Mouse (Mus musculus): ENCODE measurements at regions not wholly inside any gene's neighbourhood (a gene's known extent, or its start where the extent isn't known, plus 50 kb on each side); places are given as distances from the start of the nearest gene placed in this dataset.
"Not testable (repeated sequence)": the region's sequence is repeated elsewhere in the genome, so short reads cannot be mapped to it uniquely, and the experiment has no call there.

DNA sequence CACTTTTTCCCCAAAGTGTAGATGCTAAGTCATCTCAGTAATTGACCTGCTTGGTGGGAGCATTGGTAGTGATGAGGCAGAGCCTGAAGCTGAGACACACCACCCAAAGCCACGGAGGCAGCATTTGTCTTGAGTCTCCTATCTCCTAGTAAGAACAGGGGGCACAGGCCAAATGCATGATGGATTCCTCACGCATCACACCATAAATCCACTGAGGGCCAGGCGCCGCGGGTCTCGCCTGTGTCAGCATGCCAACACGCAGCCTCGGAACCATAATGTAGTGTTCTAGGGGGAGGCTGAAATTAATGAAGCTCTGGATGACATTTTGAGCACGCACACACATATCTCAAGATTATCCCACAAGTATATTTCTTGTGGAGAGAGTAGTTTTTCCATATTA lies 521.5 kb downstream of the Bnc2 start:
- Histone ChIP-seq H3K4me1 (ENCODE audit: control insufficient read depth, insufficient read depth, low read length) (peaks cover 20% of the 10 kb centered on the region), H3K27me3 (ENCODE audit: control insufficient read depth, insufficient read depth, low read length) (no peaks in the 10 kb centered on the region), H3K27ac (ENCODE audit: low read length) (no peak overlapping the region), H3K36me3 (ENCODE audit: control insufficient read depth, insufficient read depth, low read length) (no peaks in the 10 kb centered on the region), H3K4me2 (replicated peaks; ENCODE audit: low read depth, low read length) (no peak overlapping the region), H3K9me3 (ENCODE audit: control insufficient read depth, low read depth, low read length) (no peaks in the 10 kb centered on the region), H3K4me3 (ENCODE audit: low read depth, low read length) (no peak overlapping the region), H3K9ac (replicated peaks; ENCODE audit: low read depth, low read length) (no peak overlapping the region)
- WGBS, result 78% methylated on average over 9 of the region's 9 CpGs
- ATAC-seq (ENCODE audit: insufficient number of reproducible peaks, insufficient read depth, low FRiP score, low read depth), result no peak

- 86% methylated on average over 5 of the region's 5 CpGs for WGBS
- no peak overlapping the region for H3K4me2 ChIP-seq (replicated peaks; ENCODE audit: low read depth, low read length)
Measured at GRCm38 (mm10) chr4:84157911-84158647, 517.0 kb downstream of the Bnc2 start.

GRCm38 (mm10) chr4:84163362-84163761 lies 511.7 kb downstream of the Bnc2 start:
- H3K27me3 ChIP-seq (ENCODE audit: control insufficient read depth, insufficient read depth, low read length), result no peaks in the 10 kb centered on the region
- H3K36me3 ChIP-seq (ENCODE audit: control insufficient read depth, insufficient read depth, low read length), result no peaks in the 10 kb centered on the region
- H3K4me2 ChIP-seq (replicated peaks; ENCODE audit: low read depth, low read length), result no peak overlapping the region
- no peak overlapping the region for H3K9ac ChIP-seq (replicated peaks; ENCODE audit: low read depth, low read length)
- H3K4me3 ChIP-seq (ENCODE audit: low read depth, low read length), result no peak overlapping the region
- no peaks in the 10 kb centered on the region for H3K9me3 ChIP-seq (ENCODE audit: control insufficient read depth, low read depth, low read length)
- no peak overlapping the region for H3K27ac ChIP-seq (ENCODE audit: low read length)
- no peaks in the 10 kb centered on the region for H3K4me1 ChIP-seq (ENCODE audit: control insufficient read depth, insufficient read depth, low read length)
- ATAC-seq (ENCODE audit: insufficient number of reproducible peaks, insufficient read depth, low FRiP score, low read depth), result no peak
- WGBS, result 94% methylated on average over 6 of the region's 6 CpGs

More at GRCm38 (mm10) chr4:84157911-84158647, 517.0 kb downstream of the Bnc2 start:
- Histone ChIP-seq H3K9ac (replicated peaks; ENCODE audit: low read depth, low read length) (no peak overlapping the region), H3K36me3 (ENCODE audit: control insufficient read depth, insufficient read depth, low read length) (no peaks in the 10 kb centered on the region), H3K27ac (ENCODE audit: low read length) (no peak overlapping the region), H3K4me3 (ENCODE audit: low read depth, low read length) (no peak overlapping the region), H3K27me3 (ENCODE audit: control insufficient read depth, insufficient read depth, low read length) (no peaks in the 10 kb centered on the region), H3K4me1 (ENCODE audit: control insufficient read depth, insufficient read depth, low read length) (no peaks in the 10 kb centered on the region; the same call in 1 of the 2 replicates), H3K9me3 (ENCODE audit: control insufficient read depth, low read depth, low read length) (no peaks in the 10 kb centered on the region)
- no peak for ATAC-seq (ENCODE audit: insufficient number of reproducible peaks, insufficient read depth, low FRiP score, low read depth)

DNA sequence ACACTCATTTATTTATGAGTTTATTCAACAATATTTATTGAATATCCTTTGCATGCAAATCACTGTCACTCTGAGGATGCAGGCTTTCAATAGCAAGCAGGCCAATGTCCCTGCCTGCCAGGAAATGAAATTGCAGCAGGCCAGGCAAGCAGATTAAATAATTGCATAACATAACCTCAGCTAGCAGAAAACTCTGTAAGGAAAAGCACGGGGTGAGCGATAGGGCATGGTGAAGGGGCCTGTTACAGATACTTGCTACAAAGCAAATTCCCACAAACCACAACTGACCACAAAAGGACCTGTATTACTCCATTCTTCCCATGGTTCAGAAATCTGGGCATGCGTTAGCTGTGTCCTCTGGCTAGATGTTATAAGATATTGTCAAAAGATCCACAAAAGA lies 509.8 kb downstream of the Bnc2 start:
- ATAC-seq (ENCODE audit: insufficient number of reproducible peaks, insufficient read depth, low FRiP score, low read depth), result no peak
- Histone ChIP-seq H3K27ac (ENCODE audit: low read length) (no peak overlapping the region), H3K9ac (replicated peaks; ENCODE audit: low read depth, low read length) (no peak overlapping the region), H3K4me1 (ENCODE audit: control insufficient read depth, insufficient read depth, low read length) (no peaks in the 10 kb centered on the region), H3K9me3 (ENCODE audit: control insufficient read depth, low read depth, low read length) (no peaks in the 10 kb centered on the region), H3K4me3 (ENCODE audit: low read depth, low read length) (no peak overlapping the region), H3K4me2 (replicated peaks; ENCODE audit: low read depth, low read length) (no peak overlapping the region), H3K27me3 (ENCODE audit: control insufficient read depth, insufficient read depth, low read length) (no peaks in the 10 kb centered on the region), H3K36me3 (ENCODE audit: control insufficient read depth, insufficient read depth, low read length) (no peaks in the 10 kb centered on the region)
- WGBS, result 87% methylated on average over 3 of the region's 3 CpGs

- no peaks in the 10 kb centered on the region for H3K36me3 ChIP-seq (ENCODE audit: control insufficient read depth, insufficient read depth, low read length)
- H3K9ac ChIP-seq (replicated peaks; ENCODE audit: low read depth, low read length), result no peak overlapping the region
- H3K4me1 ChIP-seq (ENCODE audit: control insufficient read depth, insufficient read depth, low read length), result peaks cover 7% of the 10 kb centered on the region; the same call in 1 of the 2 replicates
- no peaks in the 10 kb centered on the region for H3K27me3 ChIP-seq (ENCODE audit: control insufficient read depth, insufficient read depth, low read length)
- no peaks in the 10 kb centered on the region for H3K9me3 ChIP-seq (ENCODE audit: control insufficient read depth, low read depth, low read length)
- 30% methylated on average over 6 of the region's 6 CpGs for WGBS
- H3K27ac ChIP-seq (ENCODE audit: low read length), result 0 out of 2 replicates have a peak overlapping the region, but pooled peaks have one; percentile 21
- no peak overlapping the region for H3K4me2 ChIP-seq (replicated peaks; ENCODE audit: low read depth, low read length)
- ATAC-seq (ENCODE audit: insufficient number of reproducible peaks, insufficient read depth, low FRiP score, low read depth), result peak; percentile 63; the same call in 1 of the 2 replicates
- H3K4me3 ChIP-seq (ENCODE audit: low read depth, low read length), result no peak overlapping the region
Measured at GRCm38 (mm10) chr4:84172841-84173240, 502.2 kb downstream of the Bnc2 start.

GRCm38 (mm10) chr4:84173441-84173840 lies 501.6 kb downstream of the Bnc2 start:
- no peak overlapping the region for H3K27ac ChIP-seq (ENCODE audit: low read length)
- 54% methylated on average over 2 of the region's 2 CpGs for WGBS

GRCm38 (mm10) chr4:84176457-84176856 lies 498.6 kb downstream of the Bnc2 start:
- not testable (repeated sequence) for H3K9me3 ChIP-seq (ENCODE audit: control insufficient read depth, low read depth, low read length); ATAC-seq (ENCODE audit: insufficient number of reproducible peaks, insufficient read depth, low FRiP score, low read depth); H3K27ac ChIP-seq (ENCODE audit: low read length); H3K4me2 ChIP-seq (replicated peaks; ENCODE audit: low read depth, low read length); H3K4me3 ChIP-seq (ENCODE audit: low read depth, low read length); H3K4me1 ChIP-seq (ENCODE audit: control insufficient read depth, insufficient read depth, low read length); H3K36me3 ChIP-seq (ENCODE audit: control insufficient read depth, insufficient read depth, low read length); H3K27me3 ChIP-seq (ENCODE audit: control insufficient read depth, insufficient read depth, low read length); H3K9ac ChIP-seq (replicated peaks; ENCODE audit: low read depth, low read length)
- WGBS, result 78% methylated on average over 6 of the region's 6 CpGs

More at GRCm38 (mm10) chr4:84173441-84173840, 501.6 kb downstream of the Bnc2 start:
- no peaks in the 10 kb centered on the region for H3K36me3 ChIP-seq (ENCODE audit: control insufficient read depth, insufficient read depth, low read length)
- H3K4me2 ChIP-seq (replicated peaks; ENCODE audit: low read depth, low read length), result no peak overlapping the region
- H3K4me3 ChIP-seq (ENCODE audit: low read depth, low read length), result no peak overlapping the region
- no peak for ATAC-seq (ENCODE audit: insufficient number of reproducible peaks, insufficient read depth, low FRiP score, low read depth)
- H3K9me3 ChIP-seq (ENCODE audit: control insufficient read depth, low read depth, low read length), result no peaks in the 10 kb centered on the region
- no peak overlapping the region for H3K9ac ChIP-seq (replicated peaks; ENCODE audit: low read depth, low read length)
- no peaks in the 10 kb centered on the region for H3K27me3 ChIP-seq (ENCODE audit: control insufficient read depth, insufficient read depth, low read length)
- H3K4me1 ChIP-seq (ENCODE audit: control insufficient read depth, insufficient read depth, low read length), result peaks cover 7% of the 10 kb centered on the region; the same call in 1 of the 2 replicates

- Histone ChIP-seq H3K27ac (ENCODE audit: low read length) (no peak overlapping the region), H3K4me2 (replicated peaks; ENCODE audit: low read depth, low read length) (no peak overlapping the region), H3K36me3 (ENCODE audit: control insufficient read depth, insufficient read depth, low read length) (no peaks in the 10 kb centered on the region), H3K9me3 (ENCODE audit: control insufficient read depth, low read depth, low read length) (no peaks in the 10 kb centered on the region), H3K4me1 (ENCODE audit: control insufficient read depth, insufficient read depth, low read length) (peaks cover 6% of the 10 kb centered on the region; the same call in 1 of the 2 replicates), H3K4me3 (ENCODE audit: low read depth, low read length) (no peak overlapping the region), H3K27me3 (ENCODE audit: control insufficient read depth, insufficient read depth, low read length) (no peaks in the 10 kb centered on the region), H3K9ac (replicated peaks; ENCODE audit: low read depth, low read length) (no peak overlapping the region)
- 75% methylated on average over 3 of the region's 3 CpGs for WGBS
- no peak for ATAC-seq (ENCODE audit: insufficient number of reproducible peaks, insufficient read depth, low FRiP score, low read depth)
Measured at GRCm38 (mm10) chr4:84177827-84178226, 497.2 kb downstream of the Bnc2 start.

DNA sequence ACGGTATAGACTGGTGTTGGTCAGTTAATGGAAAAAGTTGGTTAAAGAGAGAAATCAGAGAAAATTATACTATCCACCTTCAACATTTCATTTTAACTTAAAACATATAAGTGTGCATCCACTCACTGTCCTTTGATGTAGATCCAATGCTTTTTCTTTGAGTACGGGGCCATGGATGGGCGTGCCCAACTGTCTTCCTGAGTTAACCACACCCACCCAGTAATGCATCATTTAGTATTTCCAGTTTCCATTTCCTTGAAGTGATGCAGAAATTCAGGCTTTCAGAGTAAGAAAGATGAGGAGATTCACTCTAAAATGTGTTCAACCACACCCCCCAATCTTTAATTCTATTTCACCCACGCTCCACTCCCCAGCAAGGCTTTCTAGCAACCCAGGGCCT lies 490.6 kb downstream of the Bnc2 start:
- no peak for ATAC-seq (ENCODE audit: insufficient number of reproducible peaks, insufficient read depth, low FRiP score, low read depth)
- WGBS, result 74% methylated on average over 4 of the region's 4 CpGs
- no peak overlapping the region for H3K27ac ChIP-seq (ENCODE audit: low read length)

More for the DNA sequence above, 490.6 kb downstream of the Bnc2 start:
- Histone ChIP-seq H3K4me1 (ENCODE audit: control insufficient read depth, insufficient read depth, low read length) (0 out of 2 replicates have a peak, but pooled peaks cover 6% of the 10 kb centered on the region), H3K9me3 (ENCODE audit: control insufficient read depth, low read depth, low read length) (no peaks in the 10 kb centered on the region), H3K4me3 (ENCODE audit: low read depth, low read length) (no peak overlapping the region), H3K9ac (replicated peaks; ENCODE audit: low read depth, low read length) (no peak overlapping the region), H3K36me3 (ENCODE audit: control insufficient read depth, insufficient read depth, low read length) (no peaks in the 10 kb centered on the region), H3K27me3 (ENCODE audit: control insufficient read depth, insufficient read depth, low read length) (no peaks in the 10 kb centered on the region), H3K4me2 (replicated peaks; ENCODE audit: low read depth, low read length) (no peak overlapping the region)
